Mouse (Mus musculus): ENCODE results near the gene Tlk2. TPM values are rescaled to one million over a fixed set of nuclear protein-coding genes. Genes with fewer than 3 reads are reported as not detected.
"Not testable (repeated sequence)": the region's sequence is repeated elsewhere in the genome, so short reads cannot be mapped to it uniquely, and the experiment has no call there.

The Tlk2 gene
- polyA plus RNA-seq (2015; fragmentation: Nextera tagmentation; extraction: Ambion mirVana): 18.7 and 18.9 TPM in 2 replicates

- peaks cover 17% of the 10 kb centered on the region for H3K4me1 ChIP-seq
- no peak within 1 kb of the TSS for H3K9ac ChIP-seq
- H3K36me3 ChIP-seq: no peaks in the 10 kb centered on the region
- WGBS: 46% methylated on average over 2 of the region's 2 CpGs
- H3K27ac ChIP-seq: peak within 1 kb of the TSS; percentile 21; the same call in 1 of the 2 replicates
- H3K4me2 ChIP-seq: peak within 1 kb of the TSS; percentile 84
- no peaks in the 10 kb centered on the region for H3K27me3 ChIP-seq
- H3K9me3 ChIP-seq: no peaks in the 10 kb centered on the region
- peak within 1 kb of the TSS; percentile 79 for H3K4me3 ChIP-seq
- no peak for ATAC-seq (ENCODE audit: borderline replicate concordance, extremely low read depth, low FRiP score, low TSS enrichment)
Measured at GRCm38 (mm10) chr11:105178516-105178915, at the start of gene Tlk2. Gene Tlk2, plus strand, starts transcription at chr11:105178807.

GRCm38 (mm10) chr11:105135692-105136091 is 42.9 kb upstream of the Tlk2 start:
- H3K27me3 ChIP-seq: no peaks in the 10 kb centered on the region
- H3K4me1 ChIP-seq: no peaks in the 10 kb centered on the region
- no peak overlapping the region for H3K4me2 ChIP-seq
- H3K9ac ChIP-seq: no peak overlapping the region
- no peak overlapping the region for H3K27ac ChIP-seq
- H3K4me3 ChIP-seq: no peak overlapping the region
- 83% methylated on average over 7 of the region's 7 CpGs for WGBS
- ATAC-seq (ENCODE audit: borderline replicate concordance, extremely low read depth, low FRiP score, low TSS enrichment): no peak
- H3K36me3 ChIP-seq: peaks cover 92% of the 10 kb centered on the region
- H3K9me3 ChIP-seq: no peaks in the 10 kb centered on the region

DNA sequence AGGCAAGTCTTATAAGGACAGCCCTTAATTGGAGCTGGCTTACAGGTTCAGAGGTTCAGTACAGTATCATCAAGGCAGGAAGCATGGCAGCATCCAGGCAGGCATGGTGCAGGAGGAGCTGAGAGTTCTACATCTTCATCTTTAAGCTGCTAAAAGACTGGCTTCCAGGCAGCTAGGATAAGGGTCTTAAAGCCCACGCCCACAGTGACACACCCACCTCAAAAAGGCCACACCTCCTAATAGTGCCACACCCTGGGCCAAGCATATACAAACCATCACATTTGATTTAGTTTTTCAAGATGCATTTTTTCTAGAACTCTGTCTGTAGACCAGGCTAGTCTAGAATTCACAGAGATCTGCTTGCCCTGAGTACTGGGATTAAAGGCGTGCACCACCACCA is 41.4 kb upstream of the Tlk2 start:
- not testable (repeated sequence) for H3K9ac ChIP-seq; H3K27me3 ChIP-seq; H3K4me2 ChIP-seq; H3K4me3 ChIP-seq; ATAC-seq (ENCODE audit: borderline replicate concordance, extremely low read depth, low FRiP score, low TSS enrichment); H3K9me3 ChIP-seq; H3K4me1 ChIP-seq; H3K27ac ChIP-seq
- WGBS: 85% methylated on average over 2 of the region's 2 CpGs
- peaks cover 77% of the 10 kb centered on the region for H3K36me3 ChIP-seq

DNA sequence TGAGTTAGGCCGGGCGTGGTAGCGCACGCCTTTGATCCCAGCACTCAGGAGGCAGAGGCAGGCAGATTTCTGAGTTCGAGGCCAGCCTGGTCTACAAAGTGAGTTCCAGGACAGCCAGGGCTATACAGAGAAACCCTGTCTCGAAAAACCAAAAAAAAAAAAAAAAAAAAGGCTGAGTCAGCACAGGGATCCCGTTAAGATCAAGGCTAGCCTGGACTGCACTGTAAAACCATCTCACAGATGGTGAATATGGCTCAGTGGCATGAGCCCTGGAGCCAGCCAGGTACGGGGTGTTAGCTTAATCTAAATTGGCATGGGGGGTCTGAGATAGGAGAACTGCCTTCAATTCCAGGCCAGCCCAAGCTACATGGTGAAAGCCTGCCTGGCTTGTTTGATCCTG is 38.1 kb upstream of the Tlk2 start:
- not testable (repeated sequence) for H3K4me1 ChIP-seq; H3K9me3 ChIP-seq; ATAC-seq (ENCODE audit: borderline replicate concordance, extremely low read depth, low FRiP score, low TSS enrichment); H3K9ac ChIP-seq; H3K4me3 ChIP-seq; H3K27me3 ChIP-seq; H3K27ac ChIP-seq; H3K4me2 ChIP-seq
- peaks cover 45% of the 10 kb centered on the region for H3K36me3 ChIP-seq
- 95% methylated on average over 7 of the region's 8 CpGs for WGBS

DNA sequence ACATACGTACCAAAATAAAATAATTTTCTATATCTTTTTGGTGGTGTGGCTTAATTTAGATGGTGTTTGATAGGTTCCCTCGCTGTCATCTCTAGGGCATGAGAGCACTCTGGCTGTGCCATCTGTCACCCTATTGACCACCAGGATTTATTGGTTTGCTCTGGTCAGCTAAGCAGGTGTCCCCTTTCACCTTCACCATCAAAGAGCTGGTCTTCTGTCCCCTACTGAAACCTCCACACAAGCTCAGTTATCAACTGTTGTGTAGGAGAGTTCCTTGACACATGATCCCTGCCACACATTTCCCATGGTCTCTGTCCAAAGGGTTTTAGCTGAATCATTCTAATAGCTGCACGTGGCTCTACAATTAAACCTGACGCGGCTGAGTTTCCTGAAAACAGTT is 37.5 kb upstream of the Tlk2 start:
- H3K36me3 ChIP-seq: peaks cover 39% of the 10 kb centered on the region
- WGBS: 90% methylated on average over 5 of the region's 5 CpGs
- no peak overlapping the region for H3K4me2 ChIP-seq
- no peak overlapping the region for H3K4me3 ChIP-seq
- H3K27ac ChIP-seq: no peak overlapping the region
- no peaks in the 10 kb centered on the region for H3K27me3 ChIP-seq
- no peak for ATAC-seq (ENCODE audit: borderline replicate concordance, extremely low read depth, low FRiP score, low TSS enrichment)
- no peaks in the 10 kb centered on the region for H3K9me3 ChIP-seq
- H3K9ac ChIP-seq: no peak overlapping the region
- 0 out of 2 replicates have a peak, but pooled peaks cover 3% of the 10 kb centered on the region for H3K4me1 ChIP-seq

DNA sequence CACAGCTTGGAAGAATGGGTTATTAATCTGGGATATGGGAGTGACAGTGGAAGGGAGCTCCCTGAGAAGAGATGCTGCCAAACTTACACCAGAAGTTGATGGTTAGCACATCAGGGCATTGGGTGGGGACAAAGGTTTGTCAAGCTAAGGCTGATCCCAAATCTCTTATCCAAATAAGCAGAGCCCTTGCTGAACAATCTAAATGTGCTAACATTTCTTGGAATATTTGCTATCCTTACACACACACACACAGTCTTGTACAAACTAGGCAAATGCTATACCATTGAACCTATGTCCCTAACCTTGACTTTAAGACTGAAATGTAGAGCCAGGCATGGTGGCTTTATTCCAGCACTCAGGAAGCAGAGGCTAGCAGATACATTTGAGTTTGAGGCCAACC is 35.0 kb upstream of the Tlk2 start:
- no peak overlapping the region for H3K4me2 ChIP-seq

DNA sequence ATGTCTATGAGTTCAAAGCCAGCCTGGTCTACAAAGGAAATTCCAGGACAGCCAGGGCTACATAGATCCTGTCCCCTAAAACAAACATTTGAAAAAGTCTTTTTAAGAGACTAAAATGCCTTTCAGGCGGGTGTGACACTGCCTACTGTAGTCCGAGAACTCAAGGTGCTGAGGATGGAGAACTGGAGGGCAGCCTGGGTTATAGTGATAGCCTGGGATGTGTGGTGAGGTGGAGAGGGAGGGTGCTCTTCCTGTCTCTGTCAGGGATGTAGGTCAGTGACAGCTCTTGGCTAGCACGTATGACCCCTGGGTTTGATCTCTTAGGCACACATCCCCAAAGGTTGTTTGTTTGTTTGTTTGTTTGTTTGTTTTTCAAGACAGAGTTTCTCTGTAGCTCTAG is 34.5 kb upstream of the Tlk2 start:
- no peak for ATAC-seq (ENCODE audit: borderline replicate concordance, extremely low read depth, low FRiP score, low TSS enrichment)
- peaks cover 11% of the 10 kb centered on the region for H3K36me3 ChIP-seq
- H3K4me3 ChIP-seq: no peak overlapping the region
- H3K9ac ChIP-seq: no peak overlapping the region
- no peak overlapping the region for H3K4me2 ChIP-seq
- no peaks in the 10 kb centered on the region for H3K9me3 ChIP-seq
- 0 out of 2 replicates have a peak, but pooled peaks cover 3% of the 10 kb centered on the region for H3K4me1 ChIP-seq
- 71% methylated on average over 3 of the region's 3 CpGs for WGBS
- H3K27ac ChIP-seq: no peak overlapping the region
- no peaks in the 10 kb centered on the region for H3K27me3 ChIP-seq

More for the DNA sequence above, 35.0 kb upstream of the Tlk2 start:
- H3K27me3 ChIP-seq: no peaks in the 10 kb centered on the region
- H3K9ac ChIP-seq: no peak overlapping the region
- ATAC-seq (ENCODE audit: borderline replicate concordance, extremely low read depth, low FRiP score, low TSS enrichment): no peak
- no peaks in the 10 kb centered on the region for H3K9me3 ChIP-seq
- 0 out of 2 replicates have a peak, but pooled peaks cover 3% of the 10 kb centered on the region for H3K4me1 ChIP-seq
- H3K4me3 ChIP-seq: no peak overlapping the region
- H3K36me3 ChIP-seq: peaks cover 16% of the 10 kb centered on the region
- H3K27ac ChIP-seq: no peak overlapping the region

DNA sequence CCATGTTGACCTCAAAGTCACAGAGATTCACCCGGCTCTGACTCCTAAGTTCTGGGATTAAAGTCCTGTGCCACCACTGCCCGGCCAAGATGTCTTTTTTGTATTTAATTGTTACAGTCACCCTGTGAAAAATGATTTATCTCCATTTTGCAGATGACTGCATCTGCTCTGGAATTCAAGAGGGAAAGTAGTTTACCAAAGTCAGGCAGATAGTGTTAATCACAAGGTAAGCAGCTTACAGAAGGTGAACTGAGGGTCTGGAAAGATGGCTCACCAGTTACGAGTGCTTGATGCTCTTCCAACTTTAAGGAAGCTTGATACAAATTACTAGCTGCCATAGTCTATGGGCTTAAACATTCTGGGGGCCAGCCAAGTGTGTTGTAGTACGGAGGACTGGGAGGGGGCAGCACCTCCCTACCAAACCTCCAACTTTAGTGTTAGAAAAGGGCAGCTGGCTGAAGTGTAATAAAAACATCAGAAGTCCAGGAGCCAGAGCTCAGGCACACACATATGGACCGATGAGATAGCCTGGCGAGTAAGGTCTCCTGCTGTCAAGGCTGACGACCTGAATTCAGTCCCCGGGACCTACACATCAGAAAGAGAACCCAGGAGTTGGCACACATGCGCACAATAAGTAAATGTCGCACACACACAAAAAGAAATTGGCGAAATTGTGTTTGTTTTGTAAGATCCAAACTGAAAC is 33.9 kb upstream of the Tlk2 start:
- H3K4me2 ChIP-seq: no peak overlapping the region
- H3K9ac ChIP-seq: no peak overlapping the region
- no peak; the same call in 1 of the 2 replicates for ATAC-seq (ENCODE audit: borderline replicate concordance, extremely low read depth, low FRiP score, low TSS enrichment)
- H3K36me3 ChIP-seq: peaks cover 5% of the 10 kb centered on the region
- no peaks in the 10 kb centered on the region for H3K27me3 ChIP-seq
- 69% methylated on average over 11 of the region's 11 CpGs for WGBS
- no peaks in the 10 kb centered on the region for H3K9me3 ChIP-seq
- 0 out of 2 replicates have a peak, but pooled peaks cover 3% of the 10 kb centered on the region for H3K4me1 ChIP-seq
- no peak overlapping the region for H3K27ac ChIP-seq
- H3K4me3 ChIP-seq: no peak overlapping the region

DNA sequence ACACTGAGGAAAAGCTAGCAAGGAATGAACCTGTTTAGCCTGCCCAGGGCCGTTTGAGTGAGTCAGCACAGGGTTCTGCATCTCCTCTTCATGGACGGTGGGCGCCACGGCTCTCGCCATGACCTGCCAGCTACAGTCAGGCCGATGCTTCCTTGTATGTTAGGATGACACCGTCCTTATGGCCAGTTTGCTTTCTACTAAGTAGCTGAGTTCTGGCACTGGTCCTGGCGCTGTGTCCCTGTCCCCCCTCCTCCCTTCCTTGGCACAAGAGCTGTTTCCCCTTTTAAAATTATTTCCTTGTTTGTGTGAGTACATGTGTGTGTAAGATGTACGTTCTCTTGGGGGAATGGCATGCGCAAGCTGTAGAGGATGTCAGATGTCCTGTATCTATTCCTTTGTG is 33.4 kb upstream of the Tlk2 start:
- 67% methylated on average over 10 of the region's 10 CpGs for WGBS
- no peaks in the 10 kb centered on the region for H3K9me3 ChIP-seq
- ATAC-seq (ENCODE audit: borderline replicate concordance, extremely low read depth, low FRiP score, low TSS enrichment): 0 out of 2 replicates have a peak, but pooled peaks have one; percentile 31
- H3K27me3 ChIP-seq: no peaks in the 10 kb centered on the region
- H3K4me3 ChIP-seq: no peak overlapping the region
- H3K27ac ChIP-seq: no peak overlapping the region
- H3K4me1 ChIP-seq: 0 out of 2 replicates have a peak, but pooled peaks cover 3% of the 10 kb centered on the region
- H3K9ac ChIP-seq: no peak overlapping the region
- H3K4me2 ChIP-seq: no peak overlapping the region
- no peaks in the 10 kb centered on the region; the same call in 1 of the 2 replicates for H3K36me3 ChIP-seq

DNA sequence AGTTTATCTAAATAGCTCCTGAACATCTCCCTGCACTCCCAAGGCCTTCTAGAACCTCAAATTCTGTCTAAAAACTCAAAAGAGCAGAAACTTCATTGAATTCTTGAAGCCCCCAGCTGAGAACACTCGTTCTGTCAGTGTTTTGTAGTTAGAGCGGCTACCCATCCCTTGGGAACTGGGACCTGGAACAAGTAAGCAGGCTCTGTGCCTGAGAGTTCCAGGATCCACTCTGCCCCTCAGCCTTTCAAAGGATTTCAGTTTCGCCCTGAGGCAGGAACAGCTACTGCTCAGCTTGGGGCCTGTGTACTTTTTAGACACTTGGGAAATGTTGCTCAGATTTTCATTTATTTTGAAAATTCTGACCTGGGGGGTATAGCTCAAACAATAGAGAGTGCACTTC is 32.0 kb upstream of the Tlk2 start, which contains the start of gene Gm10842:
Gene Gm10842, plus strand, starts transcription at position 301 of the 400 bp plus-strand sequence.
- Histone ChIP-seq H3K27me3 (no peaks in the 10 kb centered on the region), H3K4me3 (no peak within 1 kb of the TSS), H3K9me3 (no peaks in the 10 kb centered on the region), H3K36me3 (no peaks in the 10 kb centered on the region; the same call in 1 of the 2 replicates), H3K27ac (no peak within 1 kb of the TSS), H3K9ac (no peak within 1 kb of the TSS), H3K4me2 (no peak within 1 kb of the TSS), H3K4me1 (0 out of 2 replicates have a peak, but pooled peaks cover 4% of the 10 kb centered on the region)
- no peak for ATAC-seq (ENCODE audit: borderline replicate concordance, extremely low read depth, low FRiP score, low TSS enrichment)
- WGBS: 77% methylated on average over 3 of the region's 3 CpGs

- Histone ChIP-seq H3K36me3 (no peaks in the 10 kb centered on the region), H3K4me1 (peaks cover 27% of the 10 kb centered on the region), H3K27me3 (no peaks in the 10 kb centered on the region), H3K9me3 (no peaks in the 10 kb centered on the region), H3K4me2 (no peak overlapping the region), H3K4me3 (no peak overlapping the region), H3K9ac (no peak overlapping the region), H3K27ac (no peak overlapping the region)
- no peak for ATAC-seq (ENCODE audit: borderline replicate concordance, extremely low read depth, low FRiP score, low TSS enrichment)
- 60% methylated on average over 3 of the region's 3 CpGs for WGBS
Measured at GRCm38 (mm10) chr11:105149353-105149752, 29.3 kb upstream of the Tlk2 start.

GRCm38 (mm10) chr11:105149766-105150165 is 28.8 kb upstream of the Tlk2 start:
- Histone ChIP-seq H3K4me2 (no peak overlapping the region), H3K4me1 (peaks cover 26% of the 10 kb centered on the region), H3K9ac (no peak overlapping the region), H3K4me3 (no peak overlapping the region), H3K27ac (no peak overlapping the region), H3K36me3 (no peaks in the 10 kb centered on the region), H3K9me3 (no peaks in the 10 kb centered on the region), H3K27me3 (no peaks in the 10 kb centered on the region)
- no peak for ATAC-seq (ENCODE audit: borderline replicate concordance, extremely low read depth, low FRiP score, low TSS enrichment)
- 85% methylated on average over 1 of the region's 1 CpGs for WGBS

Data from lung, embryonic 15.5 days (tissue).